In the genomic region with DNA sequence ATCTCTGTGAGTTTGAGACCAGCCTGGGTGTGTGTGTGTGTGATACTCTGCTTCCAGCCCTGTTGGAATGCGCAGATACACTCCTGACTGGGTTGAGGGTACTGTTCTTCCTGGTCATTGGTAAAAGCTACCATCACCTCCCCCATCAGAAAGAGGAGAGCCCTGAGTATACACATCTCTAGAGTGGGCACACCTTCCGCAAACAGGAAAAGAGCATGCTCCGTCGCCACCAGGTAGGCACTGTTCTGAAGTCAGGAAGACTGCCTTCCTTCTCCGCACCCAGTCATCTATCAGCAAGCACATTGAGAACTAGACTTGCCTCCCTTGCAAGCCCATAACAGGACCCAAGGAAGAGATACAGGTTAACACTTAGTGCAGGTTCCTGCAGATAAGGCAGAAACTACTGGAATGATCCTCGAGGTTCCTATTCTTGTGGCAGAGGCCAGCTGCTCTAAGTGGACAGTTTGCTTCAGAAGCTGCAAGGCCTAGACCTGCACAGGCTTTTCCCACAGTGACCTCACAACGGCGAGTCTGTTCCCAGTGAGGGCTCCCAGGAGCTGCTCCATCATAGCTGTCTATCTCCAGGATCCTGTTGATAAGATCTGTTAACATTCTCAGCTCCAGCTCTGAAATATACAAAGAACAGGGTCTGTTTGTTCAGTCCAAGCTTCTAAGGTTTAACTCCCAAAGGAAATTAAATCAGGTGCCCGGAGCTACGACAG, we compare ENCODE assay signal across 10 mouse cellular contexts. TPM values are rescaled to one million over a fixed set of nuclear protein-coding genes. Genes with fewer than 3 reads are reported as not detected.
A peak's percentile ranks its signal among the peaks of the same experiment; 100 is the strongest.
DNase-seq lines count a peak whose midpoint lies in the region; ATAC-seq and TF ChIP-seq lines count a peak whose summit lies in the region.
"Had no signal": no experiment of that assay in that cellular context is flagged by ENCODE, and none has a peak within 500 bp of the region (broad histone marks: within the 10 kb centered on the region; RNA-seq: fewer than 3 reads in every experiment).

No protein-coding gene starts in this region.

- 82% methylated on average over 10 of the region's 10 CpGs for WGBS in forebrain, embryonic 15.5 days
- WGBS in forebrain, embryonic 13.5 days: 80% methylated on average over 10 of the region's 10 CpGs
- 42% methylated on average over 10 of the region's 10 CpGs for WGBS in stomach, postnatal 0 days
- WGBS in liver, embryonic 11.5 days: 64% methylated on average over 10 of the region's 10 CpGs

- peaks cover 5% of the 10 kb centered on the region for H3K36me3 ChIP-seq in forebrain, embryonic 15.5 days
- H3K36me3 ChIP-seq in forebrain, embryonic 13.5 days (ENCODE audit: poor library complexity, severe bottlenecking): peaks cover 60% of the 10 kb centered on the region
- peaks cover 88% of the 10 kb centered on the region for H3K36me3 ChIP-seq in megakaryocyte, embryonic 14.5 days (replicated peaks; ENCODE audit: low read length)
- H3K36me3 ChIP-seq in stomach, postnatal 0 days (ENCODE audit: control insufficient read depth, insufficient read depth, low read length): no peaks in the 10 kb centered on the region; the same call in 1 of the 2 replicates
- peaks cover 12% of the 10 kb centered on the region for H3K36me3 ChIP-seq in liver, embryonic 11.5 days (ENCODE audit: control insufficient read depth, insufficient read depth, low read length)

- DNase-seq in lung, postnatal 10 days: peak; percentile 61
- no peak for DNase-seq in stomach, postnatal 0 days (ENCODE audit: low spot score)
- DNase-seq in liver, embryonic 11.5 days (ENCODE audit: low spot score): no peak
- DNase-seq: B cell, adult 2 months; spleen, adult 18-20 months had no signal

- TF ChIP-seq EP300 in stomach, postnatal 0 days (optimal IDR thresholded peaks at IDR 0.05): no peak

- H3K4me3 ChIP-seq in forebrain, embryonic 15.5 days: no peak overlapping the region
- no peak overlapping the region for H3K4me3 ChIP-seq in forebrain, embryonic 13.5 days
- H3K4me3 ChIP-seq in megakaryocyte, embryonic 14.5 days (replicated peaks): peak overlapping the region; percentile 40
- no peak overlapping the region for H3K4me3 ChIP-seq in stomach, postnatal 0 days (ENCODE audit: low read depth, low read length)
- no peak overlapping the region for H3K4me3 ChIP-seq in liver, embryonic 11.5 days (ENCODE audit: low read depth, low read length)

- no peak overlapping the region for H3K4me2 ChIP-seq in forebrain, embryonic 15.5 days (replicated peaks)
- no peak overlapping the region for H3K4me2 ChIP-seq in forebrain, embryonic 13.5 days
- no peak overlapping the region for H3K4me2 ChIP-seq in stomach, postnatal 0 days (replicated peaks; ENCODE audit: low read depth)
- H3K4me2 ChIP-seq in liver, embryonic 11.5 days: no peak overlapping the region

- no peak overlapping the region for H3K9ac ChIP-seq in forebrain, embryonic 15.5 days (replicated peaks)
- H3K9ac ChIP-seq in forebrain, embryonic 13.5 days: no peak overlapping the region
- H3K9ac ChIP-seq in stomach, postnatal 0 days (ENCODE audit: low read length): no peak overlapping the region
- no peak overlapping the region for H3K9ac ChIP-seq in liver, embryonic 11.5 days (ENCODE audit: low read depth, low read length)

- no peaks in the 10 kb centered on the region for H3K9me3 ChIP-seq in forebrain, embryonic 15.5 days
- H3K9me3 ChIP-seq in forebrain, embryonic 13.5 days (replicated peaks): no peaks in the 10 kb centered on the region
- H3K9me3 ChIP-seq in megakaryocyte, embryonic 14.5 days: no peaks in the 10 kb centered on the region
- no peaks in the 10 kb centered on the region for H3K9me3 ChIP-seq in stomach, postnatal 0 days (ENCODE audit: control insufficient read depth, low read length)
- H3K9me3 ChIP-seq in liver, embryonic 11.5 days (ENCODE audit: control insufficient read depth, low read length): no peaks in the 10 kb centered on the region

- H3K27ac ChIP-seq in forebrain, embryonic 15.5 days (replicated peaks): peak overlapping the region; percentile 16; the same call in 1 of the 2 replicates
- H3K27ac ChIP-seq in forebrain, embryonic 13.5 days: no peak overlapping the region
- peak overlapping the region; percentile 90 for H3K27ac ChIP-seq in stomach, postnatal 0 days (replicated peaks)
- H3K27ac ChIP-seq in liver, embryonic 11.5 days (ENCODE audit: low read depth, low read length): no peak overlapping the region

- TF ChIP-seq CTCF in stomach, postnatal 0 days (IDR thresholded peaks at IDR 0.05; ENCODE audit: low read depth): no peak

- ATAC-seq in forebrain, embryonic 15.5 days (replicated peaks): no peak
- no peak for ATAC-seq in forebrain, embryonic 13.5 days
- no peak for ATAC-seq in megakaryocyte, adult 5-6 weeks (ENCODE audit: poor library complexity, severe bottlenecking)
- no peak for ATAC-seq in stomach, postnatal 0 days (ENCODE audit: low FRiP score, low TSS enrichment)
- ATAC-seq in liver, embryonic 11.5 days (replicated peaks; ENCODE audit: low FRiP score): no peak
- no peak for ATAC-seq in frontal cortex, adult (ENCODE audit: low TSS enrichment)

- H3K27me3 ChIP-seq in forebrain, embryonic 15.5 days: no peaks in the 10 kb centered on the region
- no peaks in the 10 kb centered on the region for H3K27me3 ChIP-seq in forebrain, embryonic 13.5 days
- no peaks in the 10 kb centered on the region for H3K27me3 ChIP-seq in megakaryocyte, embryonic 14.5 days (replicated peaks)
- no peaks in the 10 kb centered on the region for H3K27me3 ChIP-seq in stomach, postnatal 0 days (ENCODE audit: control insufficient read depth, insufficient read depth, low read length)
- no peaks in the 10 kb centered on the region for H3K27me3 ChIP-seq in liver, embryonic 11.5 days (replicated peaks; ENCODE audit: control insufficient read depth, insufficient read depth, low read length)

- peaks cover 32% of the 10 kb centered on the region for H3K4me1 ChIP-seq in forebrain, embryonic 15.5 days
- peaks cover 29% of the 10 kb centered on the region for H3K4me1 ChIP-seq in forebrain, embryonic 13.5 days
- peaks cover 100% of the 10 kb centered on the region for H3K4me1 ChIP-seq in megakaryocyte, embryonic 14.5 days
- peaks cover 47% of the 10 kb centered on the region for H3K4me1 ChIP-seq in stomach, postnatal 0 days (replicated peaks; ENCODE audit: control insufficient read depth, insufficient read depth)
- H3K4me1 ChIP-seq in liver, embryonic 11.5 days (replicated peaks; ENCODE audit: control insufficient read depth, insufficient read depth, low read length): peaks cover 81% of the 10 kb centered on the region

RNA-seq across cellular contexts. Expression of gene Trim8, which starts 20.7 kb away (rescaled TPM):
- 28.0 and 29.4 TPM in 2 replicates for polyA plus RNA-seq in forebrain, embryonic 15.5 days (2015; fragmentation: Nextera tagmentation; extraction: Ambion mirVana)
- polyA plus RNA-seq in forebrain, embryonic 13.5 days (2015; fragmentation: Nextera tagmentation; extraction: Ambion mirVana): 22.5 and 22.6 TPM in 2 replicates
- polyA plus RNA-seq in megakaryocyte, embryonic 14.5 days (2012; ENCODE audit: insufficient read depth, low replicate concordance): 207 and 435 TPM in 2 replicates
- 14.1 and 18.2 TPM in 2 replicates for total RNA-seq in megakaryocyte, adult 5-6 weeks (2015)
- total RNA-seq in megakaryocyte, adult 5-6 weeks (2017): 18.0 and 20.1 TPM in 2 replicates
- polyA plus RNA-seq in stomach, postnatal 0 days (2015; fragmentation: Nextera tagmentation; extraction: Ambion mirVana): 15.1 and 16.4 TPM in 2 replicates
- polyA plus RNA-seq in liver, embryonic 11.5 days (2014; fragmentation: Nextera tagmentation; extraction: Ambion mirVana): 22.9 and 24.1 TPM in 2 replicates

Comparison
In these comparisons a context has a peak if more than half of its experiments do, and no peak if none do; other contexts are left out.
1. H3K27ac ChIP-seq: peak in forebrain, embryonic 15.5 days (single experiment) and stomach, postnatal 0 days (single experiment); none in forebrain, embryonic 13.5 days (single experiment) and liver, embryonic 11.5 days (single experiment).